ENCODE assay signal across 8 mouse cellular contexts in the genomic region with DNA sequence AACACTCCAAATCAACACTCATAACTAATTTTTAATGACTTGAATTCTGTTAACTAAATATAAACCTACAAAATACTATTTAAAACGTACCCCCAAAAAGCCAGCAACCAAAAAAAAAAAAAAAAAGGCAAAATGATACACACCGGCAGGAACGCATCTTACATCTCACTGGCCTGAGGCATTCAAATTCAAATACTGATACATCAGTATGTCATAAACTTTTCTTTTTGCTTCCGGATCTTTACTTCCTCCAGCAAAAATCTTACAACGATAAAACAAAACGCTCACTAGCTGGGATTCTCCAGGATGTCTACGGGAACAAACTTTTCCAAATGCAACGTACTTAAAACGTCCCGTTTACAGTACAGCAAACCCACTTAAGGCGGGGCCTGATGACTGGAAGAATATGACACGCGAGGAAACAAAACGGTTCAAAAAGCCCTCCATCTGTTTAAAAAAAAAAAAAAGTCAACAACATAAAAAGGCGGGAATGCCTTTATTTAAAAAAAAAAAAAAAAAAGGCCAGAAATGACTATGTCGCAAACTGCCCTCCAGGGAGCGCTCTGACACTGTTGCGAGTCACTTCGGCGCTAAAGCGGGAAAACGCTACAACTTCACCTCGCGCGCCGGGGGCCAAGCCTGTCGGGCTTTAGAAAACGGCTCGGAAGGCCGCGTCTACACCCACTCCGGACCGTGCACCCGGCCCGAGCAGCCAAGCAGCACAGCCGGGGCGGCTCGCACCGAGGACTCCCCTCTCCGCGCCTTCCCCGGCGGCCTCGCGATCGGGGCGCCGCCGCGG. TPM values are rescaled to one million over a fixed set of nuclear protein-coding genes. Genes with fewer than 3 reads are reported as not detected.
A peak's percentile ranks its signal among the peaks of the same experiment; 100 is the strongest.
DNase-seq lines count a peak whose midpoint lies in the region; ATAC-seq and TF ChIP-seq lines count a peak whose summit lies in the region.

No protein-coding gene starts in this region.

- peak overlapping the region; percentile 72 for H3K4me2 ChIP-seq in embryonic facial prominence, embryonic 12.5 days (replicated peaks)
- H3K4me2 ChIP-seq in liver, embryonic 11.5 days, result peak overlapping the region; percentile 92
- peak overlapping the region; percentile 82 for H3K4me2 ChIP-seq in myocyte (ENCODE audit: low read depth)

- peak; percentile 52; the same call in 1 of the 2 replicates for TF ChIP-seq POLR2A in heart, adult 2 months (IDR thresholded peaks at IDR 0.05; ENCODE audit: insufficient read depth, low read depth, low read length)
- TF ChIP-seq POLR2A in myocyte (IDR thresholded peaks at IDR 0.05; ENCODE audit: insufficient read length, low read depth), result peak; percentile 62

- H3K36me3 ChIP-seq in embryonic facial prominence, embryonic 12.5 days, result peaks cover 5% of the 10 kb centered on the region; the same call in 1 of the 2 replicates
- peaks cover 12% of the 10 kb centered on the region for H3K36me3 ChIP-seq in heart, adult 2 months (ENCODE audit: control insufficient read depth, insufficient read depth, low read length)
- H3K36me3 ChIP-seq in liver, embryonic 11.5 days (ENCODE audit: control insufficient read depth, insufficient read depth, low read length), result peaks cover 11% of the 10 kb centered on the region; the same call in 1 of the 2 replicates
- peaks cover 6% of the 10 kb centered on the region for H3K36me3 ChIP-seq in myocyte (ENCODE audit: control insufficient read depth, insufficient read depth)
- H3K36me3 ChIP-seq in splenic B cell, adult 2 months (ENCODE audit: control insufficient read depth, insufficient read depth, low read length, poor library complexity, severe bottlenecking), result no peaks in the 10 kb centered on the region; the same call in 1 of the 2 replicates

- under 1% methylated on average over 50 of the region's 50 CpGs for WGBS in embryonic facial prominence, embryonic 12.5 days
- WGBS in heart, adult 2 months, result 1% methylated on average over 49 of the region's 50 CpGs
- under 1% methylated on average over 50 of the region's 50 CpGs for WGBS in liver, embryonic 11.5 days

- H3K79me2 ChIP-seq in heart, adult 2 months (replicated peaks; ENCODE audit: control insufficient read depth, insufficient read depth, low read length), result no peaks in the 10 kb centered on the region; the same call in none of the 2 replicates
- H3K79me2 ChIP-seq in myocyte (ENCODE audit: control insufficient read depth, insufficient read depth), result peaks cover 51% of the 10 kb centered on the region

- H3K27me3 ChIP-seq in embryonic facial prominence, embryonic 12.5 days, result no peaks in the 10 kb centered on the region
- no peaks in the 10 kb centered on the region for H3K27me3 ChIP-seq in heart, adult 2 months (ENCODE audit: control insufficient read depth, insufficient read depth, low read length)
- no peaks in the 10 kb centered on the region for H3K27me3 ChIP-seq in liver, embryonic 11.5 days (replicated peaks; ENCODE audit: control insufficient read depth, insufficient read depth, low read length)
- no peaks in the 10 kb centered on the region for H3K27me3 ChIP-seq in myocyte (ENCODE audit: control insufficient read depth, insufficient read depth, insufficient read length)
- H3K27me3 ChIP-seq in splenic B cell, adult 2 months (ENCODE audit: control insufficient read depth, insufficient read depth, low read length, poor library complexity, severe bottlenecking), result no peaks in the 10 kb centered on the region

- DNase-seq in 3T3-L1 (ENCODE audit: low read depth, low spot score), result peak; percentile 91
- peak; percentile 88 for DNase-seq in adrenal gland, postnatal 25 days
- DNase-seq in heart, adult 2 months, result peak; percentile 86 to 89
- peak; percentile 74 to 85 for DNase-seq in kidney, adult 8-10 months
- peak; percentile 77 for DNase-seq in liver, embryonic 11.5 days (ENCODE audit: low spot score)
- peak; percentile 93 for DNase-seq in splenic B cell, adult 2 months (ENCODE audit: low read depth, low spot score)

- peak; percentile 66; the same call in 1 of the 2 replicates for TF ChIP-seq EP300 in heart, adult 2 months (IDR thresholded peaks at IDR 0.05; ENCODE audit: insufficient read depth, low read depth, low read length)

- peak; percentile 88 for TF ChIP-seq CTCF in heart, adult 2 months (IDR thresholded peaks at IDR 0.05)

- H3K9ac ChIP-seq in embryonic facial prominence, embryonic 12.5 days, result peak overlapping the region; percentile 100
- peak overlapping the region; percentile 94 for H3K9ac ChIP-seq in heart, adult 2 months (ENCODE audit: low read depth, low read length)
- H3K9ac ChIP-seq in liver, embryonic 11.5 days (ENCODE audit: low read depth, low read length), result peak overlapping the region; percentile 97

- H3K4me3 ChIP-seq in embryonic facial prominence, embryonic 12.5 days, result peak overlapping the region; percentile 96
- H3K4me3 ChIP-seq in heart, adult 2 months, result peak overlapping the region; percentile 95
- H3K4me3 ChIP-seq in liver, embryonic 11.5 days (ENCODE audit: low read depth, low read length), result peak overlapping the region; percentile 89
- peak overlapping the region; percentile 52 for H3K4me3 ChIP-seq in myocyte

- H3ac ChIP-seq in myocyte (ENCODE audit: control insufficient read depth, insufficient read length), result peak overlapping the region; percentile 86

- no peaks in the 10 kb centered on the region for H3K9me3 ChIP-seq in embryonic facial prominence, embryonic 12.5 days
- no peaks in the 10 kb centered on the region for H3K9me3 ChIP-seq in liver, embryonic 11.5 days (ENCODE audit: control insufficient read depth, low read length)

- H3K27ac ChIP-seq in embryonic facial prominence, embryonic 12.5 days, result peak overlapping the region; percentile 100
- H3K27ac ChIP-seq in heart, adult 2 months, result peak overlapping the region; percentile 99
- peak overlapping the region; percentile 100 for H3K27ac ChIP-seq in liver, embryonic 11.5 days (ENCODE audit: low read depth, low read length)

- H3K4me1 ChIP-seq in embryonic facial prominence, embryonic 12.5 days, result peaks cover 21% of the 10 kb centered on the region
- H3K4me1 ChIP-seq in heart, adult 2 months (ENCODE audit: control insufficient read depth, insufficient read depth, low read length), result peaks cover 7% of the 10 kb centered on the region
- H3K4me1 ChIP-seq in liver, embryonic 11.5 days (replicated peaks; ENCODE audit: control insufficient read depth, insufficient read depth, low read length), result peaks cover 24% of the 10 kb centered on the region

- no peak for ATAC-seq in embryonic facial prominence, embryonic 12.5 days (ENCODE audit: insufficient number of reproducible peaks, insufficient read depth, low FRiP score, low TSS enrichment)
- peak; percentile 41 for ATAC-seq in liver, embryonic 11.5 days (replicated peaks; ENCODE audit: low FRiP score)

- intact Hi-C loops in heart, adult 2 months (cut with DNase I), result loop anchor here (1.0 kb wide), 1 partner anchor 18 kb away; no protein-coding TSS in a partner anchor

TF ChIP-seq in myocyte, 11 proteins besides CTCF, POLR2A, EP300 and RAD21:
- TF ChIP-seq POLR2AphosphoS2 (IDR thresholded peaks at IDR 0.05; ENCODE audit: insufficient read length, low read depth) (peak; percentile 58), E2F4 (IDR thresholded peaks at IDR 0.05; ENCODE audit: insufficient read depth) (peak; percentile 80), REST (IDR thresholded peaks at IDR 0.05; ENCODE audit: insufficient read depth, insufficient read length) (no peak)

RNA-seq across cellular contexts. Expression of a gene that starts 10.8 kb away (rescaled TPM):
- 119 and 123 TPM in 2 replicates for total RNA-seq in adrenal gland, postnatal 25 days (2021)
- 366 and 400 TPM in 2 replicates for polyA plus RNA-seq in embryonic facial prominence, embryonic 12.5 days (2016; fragmentation: Nextera tagmentation; extraction: Ambion mirVana)
- total RNA-seq in heart, adult 2 months (2021), result 10 to 100 TPM; 39.8 to 40.1 TPM
- 13.9 and 26.2 TPM in 2 replicates for polyA plus RNA-seq in heart, adult 2 months (2012; rRNA removed)
- polyA plus RNA-seq in liver, embryonic 11.5 days (2014; fragmentation: Nextera tagmentation; extraction: Ambion mirVana), result 207 and 219 TPM in 2 replicates
- polyA plus RNA-seq in myocyte (2012; fragmentation: generic; extraction: Trizol), result 55.6 TPM

RNA-seq across cellular contexts. Expression of a gene that starts 46.5 kb away (rescaled TPM):
- 873 and 948 TPM in 2 replicates for total RNA-seq in adrenal gland, postnatal 25 days (2021)
- 400 and 412 TPM in 2 replicates for polyA plus RNA-seq in embryonic facial prominence, embryonic 12.5 days (2016; fragmentation: Nextera tagmentation; extraction: Ambion mirVana)
- 1,000 to 10,000 TPM; 2,279 to 2,697 TPM for total RNA-seq in heart, adult 2 months (2021)
- 1,459 and 1,712 TPM in 2 replicates for polyA plus RNA-seq in heart, adult 2 months (2012; rRNA removed)
- 481 and 504 TPM in 2 replicates for polyA plus RNA-seq in liver, embryonic 11.5 days (2014; fragmentation: Nextera tagmentation; extraction: Ambion mirVana)
- 846 TPM for polyA plus RNA-seq in myocyte (2012; fragmentation: generic; extraction: Trizol)
